Mouse (Mus musculus) E14TG2a.4 (cell line): ENCODE measurements around the gene Mex3b.

ENCODE experiments used
- CTCF ChIP-seq: conservative IDR thresholded peaks from 2 replicates; pipeline ENCODE4 v1.5.1; 2014; ENCODE audit warnings: low read length
- NANOG ChIP-seq: IDR thresholded peaks from 2 replicates; pipeline ENCODE4 v1.6.1; 2014; ENCODE audit warnings: borderline replicate concordance, low read length, mixed read lengths

GRCm38 (mm10) chr7:82850756-82851155, 16.4 kb upstream of the Mex3b start:
- TF ChIP-seq CTCF (no peak), NANOG (no peak)
